Mouse (Mus musculus) cerebellum, adult 18-20 months (tissue): Measurements from ENCODE around the gene Hspa2.
"Not testable (repeated sequence)": the region's sequence is repeated elsewhere in the genome, so short reads cannot be mapped to it uniquely, and the experiment has no call there.

Source experiments
- DNase-seq, 2 experiments: peaks; one replicate each; pipeline ENCODE4 v3.0.0; 2021

Hspa2 gene

DNA sequence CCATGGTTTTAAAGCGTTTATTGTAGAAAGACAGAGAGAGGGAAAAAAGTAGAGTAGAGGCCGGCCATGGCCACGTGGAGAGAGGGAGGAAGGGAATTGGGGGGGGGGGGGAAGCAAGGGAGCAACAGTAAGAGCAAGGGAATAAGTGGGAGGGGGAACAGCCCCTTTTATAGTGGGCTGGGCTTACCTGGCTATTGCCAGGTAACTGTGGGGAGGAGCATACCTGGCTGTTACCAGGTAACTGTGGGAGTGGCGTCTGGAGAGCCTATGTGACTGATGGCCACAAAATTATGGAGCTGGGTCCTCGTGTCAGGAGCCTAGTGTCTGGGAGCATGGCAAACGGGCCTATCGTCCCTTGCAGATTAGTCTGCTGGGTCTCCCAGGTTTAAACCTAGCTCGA lies 31.6 kb downstream of the Hspa2 start:
- DNase-seq, result no peak

DNA sequence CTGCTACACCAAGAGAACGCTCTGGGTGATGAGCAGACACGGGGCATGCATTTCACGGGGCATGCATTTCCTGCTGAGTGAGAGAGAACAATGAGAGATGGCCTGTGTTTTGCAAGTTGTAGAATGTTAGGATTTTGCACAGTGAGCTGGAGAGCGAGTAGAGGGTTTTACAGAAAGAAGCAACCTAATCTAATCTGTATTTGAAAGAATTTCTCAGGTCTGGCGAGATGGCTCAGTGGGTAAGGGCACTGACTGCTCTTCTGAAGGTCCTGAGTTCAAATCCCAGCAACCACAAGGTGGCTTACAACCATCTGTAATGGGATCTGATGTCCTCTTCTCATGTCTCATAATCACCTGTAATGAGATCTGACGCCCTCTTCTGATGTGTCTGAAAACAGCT lies 39.5 kb downstream of the Hspa2 start:
- DNase-seq, result not testable (repeated sequence)

DNA sequence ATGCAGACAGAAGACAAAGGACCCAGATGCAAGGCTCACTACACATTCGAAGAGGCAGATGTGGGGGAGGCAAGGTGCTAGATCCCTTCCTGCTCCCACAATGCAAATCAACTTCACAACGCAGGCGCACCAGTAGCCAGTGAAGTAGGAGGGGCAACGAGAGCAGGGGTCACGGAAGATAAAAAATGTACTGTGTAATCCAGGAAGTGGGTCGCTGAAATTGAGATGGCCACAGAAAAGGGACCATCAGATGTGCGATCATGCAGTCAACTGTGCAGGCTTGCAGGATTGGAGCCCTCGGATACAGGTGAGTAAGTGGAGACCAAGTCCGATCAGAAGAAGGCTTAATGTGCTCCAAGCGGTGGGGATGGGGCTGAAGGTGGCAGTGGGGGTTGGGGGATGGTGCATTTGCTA lies 40.4 kb downstream of the Hspa2 start:
- DNase-seq, result no peak

DNA sequence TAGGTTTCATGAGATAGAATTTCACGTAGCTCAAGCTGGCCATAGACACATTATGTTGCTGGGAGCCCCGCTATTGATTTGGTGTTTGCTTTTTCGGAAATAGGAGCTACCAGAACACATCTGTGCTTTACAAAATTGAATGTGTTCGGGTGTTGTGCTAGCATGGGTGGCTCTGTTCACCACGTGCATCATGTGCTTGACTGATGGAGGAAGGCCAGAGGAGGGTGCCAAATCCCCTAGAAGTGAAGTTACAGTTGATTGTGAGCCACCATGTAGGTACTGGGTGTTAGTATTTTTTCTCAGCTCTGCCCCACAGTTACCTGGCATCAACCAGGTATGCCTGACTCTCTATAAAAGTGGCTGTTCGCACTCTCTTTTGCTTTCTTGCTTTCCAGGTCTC lies 40.9 kb downstream of the Hspa2 start:
- no peak for DNase-seq

DNA sequence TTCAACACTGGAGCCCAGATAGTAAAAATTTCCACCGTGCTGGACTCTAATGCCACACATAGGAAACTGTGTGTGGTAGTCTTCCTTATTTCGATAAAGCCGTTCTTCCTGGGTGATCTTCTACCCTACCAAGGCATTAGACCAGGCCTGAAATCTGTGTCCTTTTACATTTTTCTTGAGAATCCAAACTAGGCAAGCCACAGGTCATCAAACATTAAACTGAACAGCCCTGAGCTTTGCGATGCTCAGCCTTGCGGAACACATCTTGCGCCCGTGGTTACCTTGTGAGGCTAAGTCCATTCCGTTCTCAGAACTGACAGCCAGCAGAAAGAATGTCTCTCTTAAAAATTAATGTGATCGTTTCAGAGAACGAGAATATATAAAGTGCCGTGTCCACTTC lies 42.2 kb downstream of the Hspa2 start:
- no peak for DNase-seq

DNA sequence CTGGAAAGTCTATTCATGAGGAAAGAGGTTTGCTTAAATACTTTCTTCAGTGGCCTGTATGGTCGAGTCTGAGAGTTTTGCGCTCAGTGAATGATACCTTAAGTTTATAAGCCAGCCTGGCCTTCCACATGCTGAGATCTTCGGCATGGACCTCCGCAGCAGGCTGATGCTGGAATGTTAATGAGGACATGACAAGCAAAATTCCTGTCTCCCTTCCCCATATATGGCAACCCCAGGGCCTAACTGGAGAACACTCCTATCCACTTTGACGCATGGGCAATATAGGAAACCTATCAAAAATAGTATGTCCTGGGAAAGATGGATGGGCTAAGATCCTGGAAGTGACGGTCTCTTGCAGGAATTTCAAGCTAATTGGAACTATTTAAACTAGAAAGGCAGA lies 44.2 kb downstream of the Hspa2 start:
- no peak for DNase-seq

DNA sequence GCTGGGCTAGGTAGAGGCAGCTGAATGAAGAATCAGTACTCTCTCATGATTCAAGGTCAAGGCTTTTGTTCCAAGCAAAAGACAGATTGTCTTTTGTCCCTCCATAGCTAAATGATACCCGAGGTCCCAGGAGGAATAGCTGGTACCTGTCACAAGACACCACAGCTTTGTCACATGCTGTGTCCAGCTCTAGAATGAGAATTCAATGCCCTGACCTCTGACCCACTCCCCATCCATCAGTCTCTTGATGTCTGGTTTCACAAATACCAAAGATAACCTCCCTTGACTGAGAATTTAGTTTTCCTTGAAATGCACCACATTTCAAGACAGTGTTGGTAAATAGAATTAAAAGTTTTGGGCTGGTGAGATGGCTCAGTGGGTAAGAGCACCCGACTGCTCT lies 48.2 kb downstream of the Hspa2 start:
- DNase-seq, result no peak
